Mouse (Mus musculus) cortical plate, adult 2 months (tissue): ENCODE results near the gene Dusp18.

Source experiments
- CTCF ChIP-seq: fragments of 200-500 bp; IDR thresholded peaks from 2 replicates; pipeline ENCODE4 v1.5.1; 2011; ENCODE audit warnings: mild to moderate bottlenecking, control low read depth, low read length; ENCODE audit not compliant: insufficient read depth; ENCODE audit errors: extremely low read depth
- POLR2A ChIP-seq: fragments of 200-500 bp; IDR thresholded peaks from 2 replicates; pipeline ENCODE4 v1.6.1; 2011; ENCODE audit warnings: mild to moderate bottlenecking, low read length, control low read depth; ENCODE audit not compliant: insufficient read depth; ENCODE audit errors: extremely low read depth

DNA sequence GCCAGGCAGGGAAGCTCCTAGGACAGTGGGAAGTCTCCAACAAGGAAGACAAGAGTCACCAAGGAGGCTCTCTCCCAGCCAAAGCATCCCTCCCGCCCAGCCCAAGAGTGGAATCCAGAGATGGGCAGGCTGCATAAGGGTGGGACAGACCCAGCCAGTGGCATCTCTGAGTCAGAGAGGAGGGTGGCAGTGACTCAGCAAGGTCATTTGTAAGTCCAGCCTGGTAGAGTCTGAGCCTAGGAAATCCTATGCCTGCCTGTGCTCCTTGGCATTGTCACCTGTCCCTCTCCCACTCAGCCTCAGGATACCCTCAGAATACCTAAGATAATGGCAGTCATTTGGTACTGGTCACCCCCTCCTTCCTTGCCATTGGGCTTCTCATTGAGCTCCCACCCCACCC is 10.4 kb downstream of the Dusp18 start:
- no peak for TF ChIP-seq CTCF
- TF ChIP-seq POLR2A, result no peak
